Mouse (Mus musculus): ENCODE measurements around the gene Net1.

DNA sequence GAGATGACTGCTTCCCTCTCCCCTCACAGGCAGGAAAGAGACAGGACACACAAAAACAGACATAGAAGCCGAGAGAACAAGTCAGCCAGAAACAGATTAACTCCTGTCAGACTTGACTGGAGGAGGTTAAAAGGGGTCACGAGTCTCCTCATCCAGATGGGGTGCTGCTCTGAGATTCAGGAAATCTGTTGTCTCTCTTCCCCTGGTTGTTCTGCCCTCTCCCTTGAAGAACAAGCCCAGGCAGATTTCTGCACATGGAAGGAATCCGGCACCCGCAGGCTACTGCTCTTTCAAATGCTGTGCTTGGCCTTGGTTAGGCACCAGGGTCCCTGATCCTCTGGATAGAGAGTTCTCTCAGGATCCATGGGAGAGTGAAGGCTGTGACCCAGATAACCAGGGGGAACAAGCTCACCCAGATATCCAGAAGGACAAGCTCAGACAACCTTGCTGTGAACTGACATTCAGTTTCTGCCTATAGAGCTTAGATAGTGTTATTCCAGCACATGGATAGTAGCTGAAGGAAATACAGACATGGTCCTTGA, 40.3 kb downstream of the Net1 start:
- no peak for TF ChIP-seq CTCF (IDR thresholded peaks at IDR 0.05; ENCODE audit: borderline replicate concordance, insufficient read depth, low read length)
- TF ChIP-seq POLR2A (IDR thresholded peaks at IDR 0.05; ENCODE audit: low read depth, low read length): no peak

Data from embryonic fibroblast, embryonic 13.5 days (primary cell).